Mouse (Mus musculus) heart, embryonic 14.5 days (tissue): Measurements from ENCODE around the gene Fam241a. TPM values are rescaled to one million over a fixed set of nuclear protein-coding genes. Genes with fewer than 3 reads are reported as not detected.

ENCODE experiments used
- ATAC-seq: fragments of 200-750 bp; cut with Nextera tagmentation; 2 replicates; pipeline ENCODE4 v1.8.0; 2017; ENCODE audit warnings: low read depth, moderate TSS enrichment; ENCODE audit not compliant: insufficient number of reproducible peaks, insufficient read depth, low FRiP score
- H3K27ac ChIP-seq, 2 experiments: fragments of 200-500 bp in 1 of 2; fragments of 300-500 bp in 1 of 2; sonication (generic) in 1 of 2; replicated peaks in 1 of 2; 2 replicates each; pipeline ENCODE4 v1.5.1; 2012 to 2014; ENCODE audit warnings: low read depth in 2 of 2, low read length in 2 of 2, control low read depth in 1 of 2, mild to moderate bottlenecking in 1 of 2, mixed read lengths in 1 of 2; ENCODE audit not compliant: control insufficient read depth in 1 of 2, insufficient read depth in 1 of 2
- H3K27me3 ChIP-seq: fragments of 300-500 bp; sonication (generic); 2 replicates; pipeline ENCODE4 v1.6.1; 2014; ENCODE audit warnings: mild to moderate bottlenecking, low read length, control low read depth; ENCODE audit not compliant: control insufficient read depth, insufficient read depth
- H3K36me3 ChIP-seq: fragments of 300-500 bp; sonication (generic); 2 replicates; pipeline ENCODE4 v1.6.1; 2014; ENCODE audit warnings: mild to moderate bottlenecking, control low read depth, low read length, mixed read lengths; ENCODE audit not compliant: control insufficient read depth, insufficient read depth
- H3K4me1 ChIP-seq, 2 experiments: fragments of 200-500 bp in 1 of 2; fragments of 300-500 bp in 1 of 2; sonication (generic) in 1 of 2; 2 replicates each; pipeline ENCODE4 v1.6.1; 2012 to 2014; ENCODE audit warnings: low read length in 2 of 2, control low read depth in 1 of 2, mixed read lengths in 1 of 2; ENCODE audit not compliant: control insufficient read depth in 2 of 2, insufficient read depth in 2 of 2
- H3K4me2 ChIP-seq: fragments of 300-500 bp; sonication (generic); 2 replicates; pipeline ENCODE4 v1.6.1; 2014; ENCODE audit warnings: mild to moderate bottlenecking, low read length
- H3K4me3 ChIP-seq, 2 experiments: fragments of 200-500 bp in 1 of 2; fragments of 300-500 bp in 1 of 2; sonication (generic) in 1 of 2; 2 replicates each; pipeline ENCODE4 v1.5.1; 2012 to 2014; ENCODE audit warnings: low read length in 2 of 2, mild to moderate bottlenecking in 2 of 2, control low read depth in 1 of 2, low read depth in 1 of 2, moderate library complexity in 1 of 2; ENCODE audit not compliant: control insufficient read depth in 1 of 2, insufficient read depth in 1 of 2
- H3K9ac ChIP-seq: fragments of 300-500 bp; sonication (generic); 2 replicates; pipeline ENCODE4 v1.6.1; 2014; ENCODE audit warnings: mild to moderate bottlenecking, low read length
- H3K9me3 ChIP-seq: fragments of 300-500 bp; sonication (generic); 2 replicates; pipeline ENCODE4 v1.6.1; 2016; ENCODE audit warnings: low read length, control low read depth; ENCODE audit not compliant: control insufficient read depth
- WGBS: fragments of 180-500 bp; shearing (Covaris S2); extraction: QIAGEN DNeasy Blood & Tissue Kit; methylation state at CpG from one replicate; pipeline ENCODE4 v1.1.7; 2014; 5-methylcytosine and 5-hydroxymethylcytosine counted together
- polyA plus RNA-seq: library from polyadenylated mRNA; unstranded; fragments of >200 nt; fragmentation: Nextera tagmentation; extraction: Ambion mirVana; gene quantifications from 2 replicates; pipeline ENCODE4 v1.2.1, GENCODE M21; 2014

The Fam241a gene
- polyA plus RNA-seq, 1 experiment from 2014 or later: 10.2 TPM

- no peaks in the 10 kb centered on the region for H3K27me3 ChIP-seq
- no peak for ATAC-seq
- no peaks in the 10 kb centered on the region for H3K36me3 ChIP-seq
- no peak overlapping the region; a peak in 1 of 4 replicates for H3K27ac ChIP-seq
- H3K4me3 ChIP-seq: no peak overlapping the region
- H3K4me1 ChIP-seq: 0 out of 4 replicates have a peak, but pooled peaks cover 0 to 5% of the 10 kb centered on the region in 2 experiments
- H3K9ac ChIP-seq: no peak overlapping the region
- 53% methylated on average over 7 of the region's 7 CpGs for WGBS
- peak overlapping the region; percentile 14; the same call in 1 of the 2 replicates for H3K4me2 ChIP-seq
- no peaks in the 10 kb centered on the region for H3K9me3 ChIP-seq
Measured at GRCm38 (mm10) chr3:127893902-127894301, 2.2 kb downstream of the Fam241a start.

GRCm38 (mm10) chr3:127891906-127892305 lies 4.2 kb downstream of the Fam241a start:
- no peak overlapping the region for H3K9ac ChIP-seq
- no peaks in the 10 kb centered on the region for H3K9me3 ChIP-seq
- H3K27ac ChIP-seq: no peak overlapping the region
- H3K36me3 ChIP-seq: no peaks in the 10 kb centered on the region
- 0 out of 4 replicates have a peak, but pooled peaks cover 0 to 5% of the 10 kb centered on the region in 2 experiments for H3K4me1 ChIP-seq
- H3K4me3 ChIP-seq: no peak overlapping the region
- ATAC-seq: no peak
- WGBS: 64% methylated on average over 10 of the region's 10 CpGs
- H3K27me3 ChIP-seq: no peaks in the 10 kb centered on the region
- H3K4me2 ChIP-seq: no peak overlapping the region

GRCm38 (mm10) chr3:127890008-127890407 lies 6.1 kb downstream of the Fam241a start:
- H3K4me2 ChIP-seq: no peak overlapping the region
- no peak for ATAC-seq

GRCm38 (mm10) chr3:127889570-127889969 lies 6.6 kb downstream of the Fam241a start:
- Histone ChIP-seq H3K4me3 (no peak overlapping the region), H3K4me2 (no peak overlapping the region), H3K4me1 (0 out of 4 replicates have a peak, but pooled peaks cover 0 to under 1% of the 10 kb centered on the region in 2 experiments), H3K27ac (no peak overlapping the region), H3K9me3 (no peaks in the 10 kb centered on the region), H3K27me3 (no peaks in the 10 kb centered on the region), H3K36me3 (no peaks in the 10 kb centered on the region), H3K9ac (no peak overlapping the region)
- 29% methylated on average over 3 of the region's 3 CpGs for WGBS
- no peak for ATAC-seq

More at GRCm38 (mm10) chr3:127890008-127890407, 6.1 kb downstream of the Fam241a start:
- no peak overlapping the region for H3K4me3 ChIP-seq
- H3K27me3 ChIP-seq: no peaks in the 10 kb centered on the region
- H3K9me3 ChIP-seq: no peaks in the 10 kb centered on the region
- H3K4me1 ChIP-seq: 0 out of 4 replicates have a peak, but pooled peaks cover 0 to 4% of the 10 kb centered on the region in 2 experiments
- no peak overlapping the region for H3K9ac ChIP-seq
- H3K36me3 ChIP-seq: no peaks in the 10 kb centered on the region
- no peak overlapping the region for H3K27ac ChIP-seq

GRCm38 (mm10) chr3:127881684-127882083 lies 14.4 kb downstream of the Fam241a start:
- 25% methylated on average over 2 of the region's 2 CpGs for WGBS
- Histone ChIP-seq H3K4me1 (peaks cover 0 to 7% of the 10 kb centered on the region in 2 experiments; a peak in 2 of 4 replicates), H3K27me3 (no peaks in the 10 kb centered on the region), H3K27ac (no peak overlapping the region), H3K4me2 (no peak overlapping the region), H3K9me3 (no peaks in the 10 kb centered on the region), H3K9ac (no peak overlapping the region), H3K36me3 (no peaks in the 10 kb centered on the region), H3K4me3 (no peak overlapping the region)
- ATAC-seq: no peak

- 92% methylated on average over 3 of the region's 3 CpGs for WGBS
- no peak for ATAC-seq
- H3K9ac ChIP-seq: no peak overlapping the region
Measured at GRCm38 (mm10) chr3:127879968-127880367, 16.2 kb downstream of the Fam241a start.

GRCm38 (mm10) chr3:127875509-127875908 lies 20.6 kb downstream of the Fam241a start:
- Histone ChIP-seq H3K27ac (no peak overlapping the region), H3K36me3 (no peaks in the 10 kb centered on the region), H3K4me2 (no peak overlapping the region), H3K9ac (no peak overlapping the region), H3K4me1 (no peaks in the 10 kb centered on the region), H3K9me3 (no peaks in the 10 kb centered on the region), H3K27me3 (no peaks in the 10 kb centered on the region), H3K4me3 (no peak overlapping the region)
- WGBS: 95% methylated on average over 2 of the region's 2 CpGs
- ATAC-seq: no peak

More at GRCm38 (mm10) chr3:127879968-127880367, 16.2 kb downstream of the Fam241a start:
- Histone ChIP-seq H3K27me3 (no peaks in the 10 kb centered on the region), H3K9me3 (no peaks in the 10 kb centered on the region), H3K36me3 (no peaks in the 10 kb centered on the region), H3K4me1 (peaks cover 0 to 7% of the 10 kb centered on the region in 2 experiments; a peak in 2 of 4 replicates), H3K4me3 (no peak overlapping the region), H3K27ac (no peak overlapping the region), H3K4me2 (no peak overlapping the region)

- no peak overlapping the region for H3K9ac ChIP-seq
Measured at GRCm38 (mm10) chr3:127875059-127875458, 21.1 kb downstream of the Fam241a start.

More at GRCm38 (mm10) chr3:127875059-127875458, 21.1 kb downstream of the Fam241a start:
- Histone ChIP-seq H3K4me3 (no peak overlapping the region), H3K27ac (no peak overlapping the region), H3K4me1 (no peaks in the 10 kb centered on the region), H3K36me3 (no peaks in the 10 kb centered on the region), H3K4me2 (no peak overlapping the region), H3K27me3 (no peaks in the 10 kb centered on the region), H3K9me3 (no peaks in the 10 kb centered on the region)
- ATAC-seq: no peak
- WGBS: 86% methylated on average over 7 of the region's 7 CpGs
